Mouse (Mus musculus): ENCODE measurements around the gene Six3.

Six3 gene

DNA sequence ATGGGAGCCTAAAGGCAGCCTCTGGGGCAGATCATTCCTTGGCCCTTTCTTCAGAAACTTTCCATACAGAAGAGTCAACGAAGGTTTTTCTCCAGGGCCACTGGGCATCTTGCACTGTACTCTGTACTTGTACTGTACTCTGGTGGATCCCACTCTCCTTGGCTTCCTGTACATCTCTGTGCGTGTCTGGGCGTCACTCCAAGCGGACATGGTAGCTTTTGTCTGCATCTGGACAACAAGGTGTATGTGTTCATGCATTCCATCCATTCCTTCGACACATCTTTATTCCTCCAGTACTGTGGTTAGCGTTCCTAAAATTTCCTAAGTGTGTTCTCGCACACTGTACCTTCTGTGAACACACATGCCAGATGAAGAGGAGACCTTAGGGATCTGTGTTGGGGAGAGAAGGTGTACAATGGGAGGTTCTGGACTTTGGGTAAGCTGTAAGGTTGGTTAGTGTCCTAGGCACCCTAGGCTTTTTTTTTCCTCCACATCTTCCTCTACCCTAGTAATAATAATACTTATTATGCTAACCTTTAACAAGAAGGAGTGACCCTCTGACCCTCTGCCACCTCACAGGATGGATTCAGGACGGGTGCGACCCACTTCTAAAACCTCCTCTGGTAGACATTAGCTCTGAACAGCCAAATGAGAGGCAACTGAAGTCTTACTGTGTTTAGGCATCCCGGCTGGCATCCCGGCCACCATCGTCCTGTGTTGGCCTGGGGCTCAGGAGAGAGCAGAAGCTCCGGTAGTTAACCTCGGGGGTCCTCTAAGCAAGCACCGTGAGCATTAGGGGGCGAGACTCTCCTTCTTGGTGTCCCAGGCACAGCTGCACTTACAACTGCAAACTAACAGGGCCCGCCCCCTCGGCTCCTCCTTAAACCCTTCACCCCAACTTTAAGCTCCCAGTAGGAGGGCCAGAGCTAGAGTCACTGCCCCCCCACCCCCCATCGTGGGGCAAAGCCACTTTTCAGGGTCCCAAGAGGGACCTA, 1.6 kb upstream of the Six3 start:
- no peak for DNase-seq (ENCODE audit: extremely low spot score, low read depth, low spot score)

DNA sequence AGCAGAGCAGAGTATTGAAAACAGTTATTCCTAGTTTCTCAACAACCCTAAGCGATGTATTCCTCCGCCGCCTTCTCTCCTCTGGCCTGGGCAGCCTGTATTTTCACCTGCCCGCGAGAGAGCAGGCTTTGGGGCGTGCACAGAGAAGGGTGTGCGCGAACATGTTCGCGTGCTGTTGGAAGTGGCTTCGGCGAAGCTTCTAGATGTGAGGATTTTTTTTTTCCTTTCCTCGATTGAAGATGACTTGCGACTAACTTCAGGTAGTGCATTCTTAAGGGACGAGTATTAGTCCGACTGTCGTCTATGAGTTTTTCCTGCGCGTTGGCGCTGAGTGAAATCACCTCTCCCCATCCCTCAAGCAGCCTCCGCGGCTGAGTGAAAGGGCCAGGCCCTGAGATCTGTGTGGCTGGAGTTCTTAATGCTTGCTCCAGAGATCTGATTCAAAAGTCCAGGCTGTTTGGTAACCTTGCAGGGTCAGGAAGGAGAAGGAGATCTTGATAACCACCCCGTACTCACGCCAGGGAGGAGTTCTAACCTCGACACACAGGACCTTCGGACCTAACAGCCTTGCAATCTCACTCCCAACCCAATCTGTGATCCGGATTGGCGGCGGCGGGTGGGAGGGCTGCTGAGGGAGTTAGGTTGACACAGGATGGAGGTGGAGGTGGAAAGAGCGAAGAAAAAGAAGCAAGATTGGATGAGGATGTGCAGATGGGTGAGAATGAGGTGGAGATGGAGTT, 712 bp upstream of the Six3 start:
- no peak for DNase-seq (ENCODE audit: extremely low spot score, low read depth, low spot score)

DNA sequence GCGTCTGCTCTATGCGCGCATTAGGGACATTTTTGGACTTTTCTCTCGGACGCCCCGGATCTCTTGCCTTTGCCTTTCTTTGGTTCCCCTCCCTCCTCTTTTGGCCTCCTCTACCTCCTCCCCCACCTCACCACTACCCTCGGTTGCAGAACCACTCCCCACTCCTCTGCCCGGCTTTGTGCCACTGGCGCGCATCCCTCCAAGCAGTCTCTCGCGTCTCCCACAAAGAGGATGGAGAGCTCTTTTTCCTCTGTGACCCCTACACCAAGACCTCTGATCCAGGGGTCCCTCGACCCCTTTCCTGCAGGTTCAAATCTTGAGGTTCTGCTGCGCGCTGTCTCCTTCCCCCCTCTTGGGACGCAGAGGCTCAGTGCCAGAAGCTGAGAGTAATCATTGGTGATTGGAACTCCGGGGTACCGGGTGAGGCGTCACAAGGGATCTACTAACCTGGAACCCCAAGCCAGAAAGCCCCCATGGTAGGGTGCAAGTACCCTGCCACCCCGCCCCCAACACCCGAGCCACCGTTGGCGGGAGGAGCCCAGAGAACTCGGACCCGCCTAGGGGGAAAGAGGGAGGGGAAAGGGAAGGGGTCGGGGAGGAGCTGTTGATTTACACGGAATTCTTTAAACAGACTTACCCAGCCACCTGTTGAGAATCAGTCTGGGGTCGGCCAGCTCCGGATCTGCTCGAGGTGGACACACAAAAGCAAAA, 758 bp downstream of the Six3 start:
- no peak for DNase-seq (ENCODE audit: extremely low spot score, low read depth, low spot score)

DNA sequence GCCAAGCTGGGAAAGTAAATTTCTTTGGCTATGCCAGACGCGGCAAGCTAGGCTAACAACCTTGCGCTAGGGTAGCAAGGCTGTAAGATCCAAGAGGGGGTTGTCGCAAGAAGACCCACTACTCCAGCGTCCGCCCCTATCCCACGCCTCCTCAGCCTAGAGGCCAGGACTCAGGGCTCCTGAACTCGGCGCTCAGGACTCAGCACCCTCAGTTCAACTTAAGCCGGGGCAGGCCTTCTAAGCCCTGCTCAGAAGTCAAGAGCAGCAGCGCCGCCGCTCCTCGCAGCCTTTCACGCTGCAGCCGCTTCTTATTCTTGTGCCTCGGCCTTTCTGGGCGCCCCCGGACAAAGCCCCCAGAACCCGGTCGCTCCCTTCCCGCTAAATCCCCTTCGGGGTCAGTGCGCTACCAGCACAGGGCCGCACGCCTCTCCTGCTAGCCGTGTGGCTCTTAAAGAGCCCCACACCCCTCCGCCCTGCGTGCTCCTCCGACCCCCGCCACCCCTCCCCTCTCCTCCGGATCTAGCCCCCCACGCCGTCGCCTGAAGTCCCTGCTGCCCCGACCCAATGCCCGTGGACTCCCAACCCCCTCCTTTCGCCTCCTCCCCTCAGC, 1.4 kb downstream of the Six3 start:
- no peak for DNase-seq (ENCODE audit: extremely low spot score, low read depth, low spot score)

DNA sequence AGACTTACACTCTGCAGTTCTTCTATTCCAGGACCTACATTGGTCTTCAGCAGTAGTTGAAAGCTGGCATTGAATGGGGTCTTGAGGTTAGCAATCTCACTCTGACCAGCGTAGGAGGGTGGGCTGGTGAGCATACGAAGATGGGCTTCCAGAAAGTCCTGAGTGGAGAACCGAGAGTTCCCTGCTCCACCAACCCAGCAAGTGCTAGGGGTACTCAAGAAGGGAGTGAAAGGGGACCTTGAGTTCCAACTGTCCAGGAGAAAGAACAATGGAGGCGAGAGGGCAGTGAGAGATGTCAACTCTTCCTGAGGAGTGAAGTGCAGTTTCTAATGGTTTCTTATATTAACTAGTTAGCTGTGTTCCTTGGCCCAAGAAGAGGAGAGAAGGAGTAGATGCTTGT, 2.2 kb downstream of the Six3 start:
- no peak for DNase-seq (ENCODE audit: extremely low spot score, low read depth, low spot score)

DNA sequence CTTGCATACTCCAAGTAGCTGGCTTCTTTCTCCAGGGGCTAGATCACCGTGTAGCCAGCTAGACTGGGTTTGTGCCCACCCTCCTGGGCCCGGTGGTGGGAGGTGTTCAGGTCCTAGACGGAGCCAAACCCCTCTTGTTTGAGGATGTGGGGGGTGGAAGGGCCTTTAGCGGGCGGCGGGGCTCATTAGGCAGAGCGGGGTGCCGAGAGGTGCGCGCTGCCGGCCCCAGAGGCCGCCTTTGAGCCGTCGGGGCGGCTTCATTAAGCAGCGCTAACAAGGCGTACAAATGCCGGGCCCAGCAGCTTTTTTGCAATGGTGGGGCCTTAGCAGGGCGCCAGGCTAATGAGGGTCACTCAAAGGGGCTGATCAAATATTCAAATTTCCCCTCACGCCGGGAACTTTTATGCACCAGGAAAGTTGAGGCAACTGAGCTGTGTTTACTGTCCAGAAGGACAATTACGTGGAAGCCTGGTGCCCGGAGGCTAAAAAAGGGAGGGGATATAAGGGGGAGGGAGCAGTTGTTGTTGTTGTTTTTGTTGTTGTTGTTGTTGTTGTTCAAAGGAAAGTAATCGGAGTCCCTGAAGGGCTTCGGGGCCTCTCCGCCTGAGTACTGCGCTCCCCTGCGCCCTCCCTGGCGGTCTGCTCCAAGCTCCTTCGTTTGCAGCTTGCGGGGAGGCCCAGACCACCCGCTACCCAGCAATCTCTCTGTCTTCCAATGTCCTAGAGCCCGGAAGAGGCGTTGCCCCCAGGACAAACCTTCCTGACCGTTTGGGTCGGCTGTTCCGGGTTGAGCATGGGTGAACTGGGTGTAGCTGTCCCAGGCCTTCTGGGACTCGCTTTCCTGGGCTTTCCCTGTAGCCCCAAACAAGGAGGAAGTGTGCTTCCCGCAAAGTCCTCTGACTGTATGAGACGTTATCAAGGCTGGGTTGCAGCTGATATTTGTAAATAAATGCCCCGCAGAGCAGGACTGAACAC, 3.4 kb downstream of the Six3 start:
- DNase-seq (ENCODE audit: extremely low spot score, low read depth, low spot score), result no peak

DNA sequence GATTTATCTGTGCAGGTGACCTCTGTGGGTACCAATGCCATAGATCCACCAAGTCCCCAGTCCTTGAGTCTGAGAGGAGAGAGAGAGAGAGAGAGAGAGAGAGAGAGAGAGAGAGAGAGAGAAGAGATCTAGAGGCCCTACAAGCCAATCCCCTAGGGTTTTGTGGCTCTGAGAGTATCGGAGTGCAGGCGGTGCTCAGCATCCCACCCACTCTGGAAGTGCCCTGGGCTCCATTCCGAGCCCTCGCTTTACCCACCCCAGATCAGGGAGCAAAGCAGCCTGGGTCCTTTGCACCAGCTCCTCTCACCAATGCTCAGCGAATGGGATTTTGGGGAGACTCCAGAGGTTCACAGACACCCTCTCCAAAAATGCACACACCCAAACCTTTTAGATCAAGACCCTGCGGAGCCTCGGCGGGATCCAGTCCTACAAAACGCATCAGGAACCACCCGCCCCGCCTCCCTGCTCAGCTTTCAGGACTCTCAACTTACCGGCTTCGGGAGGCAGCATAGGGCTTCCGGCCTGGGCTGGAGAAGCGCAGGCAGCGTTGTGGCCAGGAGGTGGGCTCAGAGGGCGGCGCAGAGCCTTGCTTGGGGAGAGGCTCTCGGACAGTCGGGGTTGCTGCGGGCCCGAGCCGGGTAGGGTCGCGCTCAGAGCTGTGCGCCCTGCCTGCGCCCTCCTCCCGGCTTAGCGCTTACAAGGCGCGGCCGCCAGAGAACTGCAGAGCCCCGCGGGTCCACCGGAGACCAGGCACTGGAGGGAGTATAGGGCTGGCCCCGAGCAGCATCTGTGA, 4.4 kb downstream of the Six3 start:
- DNase-seq (ENCODE audit: extremely low spot score, low read depth, low spot score), result no peak

DNA sequence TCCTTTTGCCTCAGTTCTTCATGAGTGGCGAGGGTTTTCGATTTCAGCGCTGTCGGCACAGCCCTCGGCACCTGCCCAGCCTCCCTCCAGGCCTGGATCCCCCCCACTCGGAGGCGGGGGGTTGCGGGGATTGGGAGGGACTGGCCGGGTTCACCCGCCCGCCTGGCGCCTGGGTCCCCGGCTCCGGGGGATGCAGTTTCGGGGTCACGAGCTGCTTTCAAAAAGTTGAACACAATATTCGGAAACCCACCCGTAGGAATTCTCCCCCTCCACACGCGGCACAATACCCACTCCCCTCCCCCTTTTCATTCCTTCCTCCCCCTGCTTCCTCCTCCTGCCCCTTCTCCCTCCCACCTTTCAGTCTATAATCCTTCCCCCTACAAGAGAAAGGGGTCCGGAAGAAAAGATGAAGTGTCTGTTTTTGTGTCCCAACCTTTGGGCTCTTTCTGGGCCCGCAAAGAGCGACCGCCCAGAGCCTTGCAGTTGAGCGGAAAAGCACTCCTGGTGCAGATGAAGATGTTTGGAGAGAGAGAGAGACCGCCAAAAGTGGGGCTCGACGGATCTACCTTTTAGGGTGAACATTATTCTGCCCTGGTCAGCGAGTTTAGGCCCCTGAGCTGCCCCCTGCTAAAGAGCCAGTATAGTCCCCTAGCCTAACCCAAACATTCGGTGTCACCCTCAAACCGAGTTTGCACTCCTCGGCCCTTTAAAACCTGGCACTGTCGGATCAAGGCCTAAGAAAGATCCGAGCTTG, 5.1 kb downstream of the Six3 start:
- DNase-seq (ENCODE audit: extremely low spot score, low read depth, low spot score), result no peak

DNA sequence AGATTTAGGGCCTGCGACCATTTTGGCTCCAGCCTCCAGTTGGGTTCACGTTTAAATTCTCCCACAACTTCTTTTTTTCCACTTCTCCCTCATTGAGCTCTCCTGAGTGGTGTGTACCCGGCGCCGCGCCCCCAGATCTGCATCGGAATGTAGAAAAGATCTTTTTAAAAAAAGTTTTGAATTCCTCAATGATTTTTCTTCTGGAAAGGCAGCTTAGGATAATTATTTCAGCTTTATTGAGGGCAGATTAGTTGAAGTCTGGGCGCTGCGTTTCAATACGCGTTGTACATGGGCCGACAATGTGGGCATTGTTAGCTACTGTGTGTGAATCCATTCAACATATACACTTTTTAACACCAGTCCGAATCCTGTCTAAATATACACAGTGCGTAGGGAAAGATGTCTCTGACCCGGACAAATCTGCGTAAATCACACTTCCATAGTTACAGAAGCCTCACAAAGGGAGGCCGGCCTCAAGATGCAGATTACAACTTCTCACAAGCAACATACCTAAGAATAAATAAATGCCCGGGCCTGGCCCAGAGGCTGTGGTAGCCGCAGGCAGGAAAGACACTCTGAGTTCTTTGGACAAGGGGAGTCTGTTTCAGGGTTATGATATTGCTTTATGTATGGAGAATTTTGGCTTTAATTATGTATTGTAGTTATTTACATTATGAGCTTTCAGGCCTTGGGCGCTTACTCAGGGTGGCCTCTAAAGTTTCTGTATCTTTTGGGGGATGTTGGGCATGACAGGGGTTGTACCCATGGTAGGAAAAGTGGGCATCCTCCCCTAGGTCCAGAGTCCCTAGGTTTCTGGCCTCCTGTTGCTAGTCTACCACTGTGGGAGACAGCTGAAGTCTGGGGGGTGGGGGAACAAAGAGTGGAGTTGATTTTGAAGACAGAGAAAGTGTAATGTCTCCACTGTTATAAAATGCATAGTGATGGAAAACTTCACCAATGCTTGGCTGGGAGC, 6.0 kb downstream of the Six3 start:
- no peak for DNase-seq (ENCODE audit: extremely low spot score, low read depth, low spot score)

DNA sequence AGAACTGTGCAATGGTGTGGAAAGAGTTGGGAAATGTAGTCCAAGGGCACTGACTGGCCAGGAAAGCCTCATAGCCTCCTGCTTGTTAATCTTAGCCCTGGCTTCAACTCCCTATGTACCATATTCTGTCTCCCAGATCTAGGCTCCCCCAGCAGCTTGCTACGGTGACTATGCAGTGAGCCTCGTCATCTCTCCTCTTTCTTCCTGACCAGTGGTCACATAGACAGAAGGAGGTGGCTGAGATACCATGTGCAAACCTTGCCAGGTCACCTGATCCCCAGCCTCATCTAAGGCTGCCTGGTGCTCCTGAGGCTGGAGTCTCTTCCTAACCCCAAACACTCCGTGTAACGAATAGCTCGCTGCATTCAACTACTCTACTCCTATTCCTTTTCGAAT, 6.7 kb downstream of the Six3 start:
- DNase-seq (ENCODE audit: extremely low spot score, low read depth, low spot score), result no peak

DNA sequence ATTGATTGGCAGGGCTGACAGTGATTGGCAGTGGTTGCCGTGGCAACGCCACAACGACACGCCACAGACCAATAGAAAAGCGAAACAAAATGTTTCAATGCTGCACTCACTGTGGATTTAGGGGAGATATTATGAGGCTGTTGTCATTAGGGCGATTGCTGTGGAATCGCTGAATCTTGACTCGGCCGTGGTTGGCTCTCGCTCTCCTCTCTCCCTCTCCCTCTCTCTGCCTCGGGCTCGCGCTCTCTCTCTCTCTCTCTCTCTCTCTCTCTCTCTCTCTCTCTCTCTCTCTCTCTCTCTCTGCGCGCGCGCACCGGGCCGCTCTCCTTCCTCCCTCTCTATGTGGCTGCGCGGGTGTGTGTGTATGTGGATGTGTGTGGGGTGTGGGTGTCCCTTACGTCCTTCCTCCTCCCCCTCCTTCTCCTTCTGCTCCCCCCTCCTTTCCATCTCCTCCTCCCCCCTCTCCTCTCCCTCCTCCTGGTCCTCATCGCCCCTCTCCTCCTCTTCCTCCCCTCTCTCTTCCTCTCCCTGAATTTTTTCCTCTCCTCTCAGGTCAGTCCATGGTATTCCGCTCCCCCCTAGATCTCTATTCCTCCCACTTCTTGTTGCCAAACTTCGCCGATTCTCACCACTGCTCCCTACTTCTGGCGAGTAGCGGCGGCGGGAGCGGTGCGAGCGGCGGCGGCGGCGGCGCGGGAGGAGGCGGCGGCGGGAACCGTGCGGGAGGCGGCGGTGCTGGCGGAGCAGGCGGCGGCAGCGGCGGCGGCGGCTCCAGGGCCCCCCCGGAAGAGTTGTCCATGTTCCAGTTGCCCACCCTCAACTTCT, 7.5 kb downstream of the Six3 start:
- DNase-seq (ENCODE audit: extremely low spot score, low read depth, low spot score), result no peak

DNA sequence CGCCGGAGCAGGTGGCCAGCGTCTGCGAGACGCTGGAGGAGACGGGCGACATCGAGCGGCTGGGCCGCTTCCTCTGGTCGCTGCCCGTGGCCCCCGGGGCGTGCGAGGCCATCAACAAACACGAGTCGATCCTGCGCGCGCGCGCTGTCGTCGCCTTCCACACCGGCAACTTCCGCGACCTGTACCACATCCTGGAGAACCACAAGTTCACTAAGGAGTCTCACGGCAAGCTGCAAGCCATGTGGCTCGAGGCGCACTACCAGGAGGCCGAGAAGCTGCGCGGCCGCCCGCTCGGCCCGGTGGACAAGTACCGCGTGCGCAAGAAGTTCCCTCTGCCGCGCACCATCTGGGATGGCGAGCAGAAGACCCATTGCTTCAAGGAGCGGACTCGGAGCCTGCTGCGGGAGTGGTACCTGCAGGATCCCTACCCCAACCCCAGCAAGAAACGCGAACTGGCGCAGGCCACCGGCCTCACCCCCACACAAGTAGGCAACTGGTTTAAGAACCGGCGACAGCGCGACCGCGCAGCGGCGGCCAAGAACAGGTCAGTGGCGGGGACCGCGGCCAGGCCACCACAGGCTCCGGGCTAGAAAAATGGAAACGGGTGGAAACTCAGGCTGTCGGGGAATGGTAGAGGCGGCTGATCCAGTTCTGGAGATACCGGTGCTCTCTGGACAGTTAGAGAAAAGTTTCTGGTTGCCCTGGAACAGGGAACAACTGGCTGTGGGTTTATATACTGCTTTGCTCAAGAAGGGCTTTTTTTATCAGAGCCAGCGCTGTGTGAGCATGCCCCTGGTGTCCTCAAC, 8.3 kb downstream of the Six3 start:
- no peak for DNase-seq (ENCODE audit: extremely low spot score, low read depth, low spot score)

DNA sequence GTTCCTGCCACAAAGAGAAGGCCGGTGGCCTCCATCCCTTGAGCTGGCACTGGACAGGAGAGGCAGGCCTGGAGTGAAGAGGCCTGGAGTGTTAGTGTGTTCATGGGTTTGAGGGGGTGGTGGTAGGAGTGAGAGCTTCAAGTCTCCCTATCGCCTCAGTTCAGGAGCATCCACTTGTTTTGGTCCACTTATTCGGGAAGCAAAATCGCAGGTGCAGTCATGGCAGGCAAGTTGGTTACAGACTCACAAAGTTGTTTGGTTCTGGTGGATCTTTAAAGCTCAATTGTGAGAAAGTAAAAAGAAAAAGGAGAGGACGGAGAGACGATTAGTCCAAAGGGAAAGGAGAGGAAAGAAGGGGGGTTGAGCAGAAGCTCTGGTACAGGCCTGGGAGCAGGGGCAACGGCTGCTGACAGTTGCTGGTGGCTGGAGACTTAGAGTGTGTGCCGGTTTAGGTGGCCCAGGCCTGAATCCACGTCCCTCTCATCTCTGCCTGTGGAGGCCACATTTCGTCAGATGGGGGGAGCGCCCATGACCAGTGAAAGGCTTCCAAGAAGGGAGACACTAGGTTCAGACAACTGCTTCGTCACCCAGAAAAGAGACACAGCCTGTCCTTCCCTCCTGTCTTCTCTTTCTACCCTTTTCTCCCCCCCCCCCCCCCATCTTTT, 9.2 kb downstream of the Six3 start:
- no peak for DNase-seq (ENCODE audit: extremely low spot score, low read depth, low spot score)

DNA sequence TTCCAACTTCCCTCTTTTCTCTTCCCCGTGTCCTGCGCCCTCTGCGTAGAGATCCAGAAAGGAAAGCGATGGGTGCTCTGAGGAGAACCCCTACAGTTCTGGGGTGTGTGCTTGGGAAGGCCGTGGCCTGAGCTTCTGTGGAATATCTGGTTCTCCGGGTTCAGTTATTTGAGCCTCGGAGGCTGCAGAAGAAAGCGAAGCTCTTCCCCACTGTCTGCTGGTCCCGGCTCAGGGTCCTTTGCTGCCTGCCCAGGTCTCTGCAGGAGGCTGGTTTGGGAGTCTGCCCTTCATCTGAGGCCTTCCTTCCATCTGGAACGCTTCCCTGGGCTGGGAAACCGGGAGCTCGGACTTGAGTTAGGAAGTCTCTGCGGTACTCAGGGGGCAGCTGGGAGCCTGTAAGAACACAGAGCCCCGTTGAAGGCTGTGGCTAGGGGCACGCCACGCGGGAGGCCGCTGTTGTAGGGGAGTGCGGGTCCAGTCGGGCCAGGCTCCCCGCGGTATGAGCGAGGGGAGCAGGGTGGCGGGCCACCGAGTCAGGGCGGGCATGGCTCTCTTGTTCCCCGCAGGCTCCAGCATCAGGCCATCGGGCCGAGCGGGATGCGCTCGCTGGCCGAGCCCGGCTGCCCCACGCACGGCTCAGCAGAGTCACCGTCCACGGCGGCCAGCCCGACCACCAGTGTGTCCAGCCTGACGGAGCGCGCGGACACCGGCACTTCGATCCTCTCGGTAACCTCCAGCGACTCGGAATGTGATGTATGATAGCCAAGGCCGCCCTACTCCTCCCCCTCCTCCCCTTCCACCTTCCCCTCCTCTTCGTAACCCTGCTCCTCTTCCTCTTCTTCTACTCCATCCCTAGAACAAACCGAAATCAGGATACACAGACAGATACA, 10.0 kb downstream of the Six3 start:
- no peak for DNase-seq (ENCODE audit: extremely low spot score, low read depth, low spot score)
